8 mouse cellular contexts compared by ENCODE assay signal in genomic region chr3:29757821-29758494, GRCm38 (mm10).
A peak's percentile ranks its signal among the peaks of the same experiment; 100 is the strongest.
DNase-seq lines count a peak whose midpoint lies in the region; ATAC-seq and TF ChIP-seq lines count a peak whose summit lies in the region.

No protein-coding gene starts in this region.

- no peak overlapping the region for H3K9ac ChIP-seq in limb, embryonic 13.5 days
- H3K9ac ChIP-seq in intestine, postnatal 0 days (ENCODE audit: low read depth, low read length) = no peak overlapping the region

- peaks cover 19% of the 10 kb centered on the region for H3K4me1 ChIP-seq in limb, embryonic 13.5 days
- H3K4me1 ChIP-seq in intestine, postnatal 0 days (replicated peaks; ENCODE audit: control insufficient read depth, insufficient read depth, low read length) = no peaks in the 10 kb centered on the region

- peak; percentile 95 for ATAC-seq in limb, embryonic 13.5 days (ENCODE audit: low FRiP score, low read depth)
- ATAC-seq in intestine, postnatal 0 days = no peak

- H3K4me3 ChIP-seq in limb, embryonic 13.5 days = no peak overlapping the region
- no peak overlapping the region for H3K4me3 ChIP-seq in intestine, postnatal 0 days (ENCODE audit: low read depth, low read length)

- no peaks in the 10 kb centered on the region for H3K36me3 ChIP-seq in limb, embryonic 13.5 days
- H3K36me3 ChIP-seq in intestine, postnatal 0 days (ENCODE audit: control insufficient read depth, insufficient read depth) = no peaks in the 10 kb centered on the region

- H3K4me2 ChIP-seq in limb, embryonic 13.5 days (replicated peaks) = peak overlapping the region; percentile 31
- H3K4me2 ChIP-seq in intestine, postnatal 0 days (replicated peaks; ENCODE audit: low read depth) = no peak overlapping the region

- H3K27ac ChIP-seq in limb, embryonic 13.5 days = peak overlapping the region; percentile 84
- H3K27ac ChIP-seq in intestine, postnatal 0 days (ENCODE audit: low read depth, low read length) = no peak overlapping the region

- H3K27me3 ChIP-seq in limb, embryonic 13.5 days = no peaks in the 10 kb centered on the region
- no peaks in the 10 kb centered on the region for H3K27me3 ChIP-seq in intestine, postnatal 0 days (replicated peaks; ENCODE audit: control insufficient read depth, insufficient read depth, low read length)

- DNase-seq in cerebellum, postnatal 36 days = peak; percentile 2 to 13
- DNase-seq in cerebellum, adult 11-12 months = no peak
- peak; percentile 62 for DNase-seq in urinary bladder, postnatal 14 days (ENCODE audit: low spot score)
- no peak for DNase-seq in urinary bladder, postnatal 10 days (ENCODE audit: low spot score)
- peak; percentile 9 for DNase-seq in testis, postnatal 14 days (ENCODE audit: low spot score)
- DNase-seq in retina, postnatal 1 day = no peak

- no peak for TF ChIP-seq CTCF in intestine, postnatal 0 days (IDR thresholded peaks at IDR 0.05; ENCODE audit: low read depth)

- WGBS in limb, embryonic 13.5 days = 24% methylated on average over 8 of the region's 8 CpGs
- WGBS in intestine, postnatal 0 days = 45% methylated on average over 8 of the region's 8 CpGs

- H3K9me3 ChIP-seq in limb, embryonic 13.5 days = no peaks in the 10 kb centered on the region
- no peaks in the 10 kb centered on the region for H3K9me3 ChIP-seq in intestine, postnatal 0 days (ENCODE audit: control insufficient read depth)

Comparison
In these comparisons a context has a peak if more than half of its experiments do, and no peak if none do; other contexts are left out.
1. DNase-seq: peak in cerebellum, postnatal 36 days (2 of 2), urinary bladder, postnatal 14 days (single experiment) and testis, postnatal 14 days (single experiment); none in cerebellum, adult 11-12 months (single experiment), urinary bladder, postnatal 10 days (single experiment) and retina, postnatal 1 day (single experiment).